Mouse (Mus musculus): ENCODE results near the gene Kcnq4. TPM values are rescaled to one million over a fixed set of nuclear protein-coding genes. Genes with fewer than 3 reads are reported as not detected.

Kcnq4 gene
- polyA plus RNA-seq, 1 experiment from 2014 or later = 6.2 TPM

GRCm38 (mm10) chr4:120673606-120674005, 74.8 kb downstream of the Kcnq4 start:
- Histone ChIP-seq H3K36me3 (no peaks in the 10 kb centered on the region), H3K4me3 (replicated peaks) (no peak overlapping the region), H3K9ac (replicated peaks) (no peak overlapping the region), H3K4me1 (replicated peaks) (no peaks in the 10 kb centered on the region), H3K9me3 (no peaks in the 10 kb centered on the region), H3K27me3 (peaks cover 33% of the 10 kb centered on the region), H3K4me2 (no peak overlapping the region), H3K27ac (no peak overlapping the region)
- no peak for ATAC-seq (ENCODE audit: insufficient number of reproducible peaks, insufficient read depth, low FRiP score, low TSS enrichment, low read depth)
- 86% methylated on average over 3 of the region's 3 CpGs for WGBS

GRCm38 (mm10) chr4:120671046-120671445, 77.4 kb downstream of the Kcnq4 start:
- Histone ChIP-seq H3K36me3 (no peaks in the 10 kb centered on the region), H3K9ac (replicated peaks) (no peak overlapping the region), H3K4me3 (replicated peaks) (no peak overlapping the region), H3K27ac (no peak overlapping the region), H3K4me1 (replicated peaks) (peaks cover 16% of the 10 kb centered on the region), H3K4me2 (no peak overlapping the region), H3K9me3 (no peaks in the 10 kb centered on the region), H3K27me3 (peaks cover 59% of the 10 kb centered on the region)
- no peak for ATAC-seq (ENCODE audit: insufficient number of reproducible peaks, insufficient read depth, low FRiP score, low TSS enrichment, low read depth)
- 64% methylated on average over 12 of the region's 12 CpGs for WGBS

GRCm38 (mm10) chr4:120669585-120669984, 78.8 kb downstream of the Kcnq4 start:
- Histone ChIP-seq H3K36me3 (no peaks in the 10 kb centered on the region), H3K27ac (no peak overlapping the region), H3K9ac (replicated peaks) (no peak overlapping the region), H3K4me1 (replicated peaks) (peaks cover 16% of the 10 kb centered on the region), H3K9me3 (no peaks in the 10 kb centered on the region), H3K4me3 (replicated peaks) (no peak overlapping the region), H3K4me2 (no peak overlapping the region), H3K27me3 (peaks cover 70% of the 10 kb centered on the region)
- no peak for ATAC-seq (ENCODE audit: insufficient number of reproducible peaks, insufficient read depth, low FRiP score, low TSS enrichment, low read depth)
- WGBS = 68% methylated on average over 5 of the region's 5 CpGs

- no peak overlapping the region for H3K4me2 ChIP-seq
- no peaks in the 10 kb centered on the region for H3K9me3 ChIP-seq
- peaks cover 16% of the 10 kb centered on the region for H3K4me1 ChIP-seq (replicated peaks)
- no peak overlapping the region for H3K9ac ChIP-seq (replicated peaks)
- H3K4me3 ChIP-seq (replicated peaks) = no peak overlapping the region
- no peak for ATAC-seq (ENCODE audit: insufficient number of reproducible peaks, insufficient read depth, low FRiP score, low TSS enrichment, low read depth)
- H3K27me3 ChIP-seq = peaks cover 70% of the 10 kb centered on the region
- 89% methylated on average over 4 of the region's 4 CpGs for WGBS
- no peak overlapping the region for H3K27ac ChIP-seq
- no peaks in the 10 kb centered on the region for H3K36me3 ChIP-seq
Measured at GRCm38 (mm10) chr4:120668551-120668950, 79.9 kb downstream of the Kcnq4 start.

- Histone ChIP-seq H3K27me3 (peaks cover 70% of the 10 kb centered on the region), H3K27ac (no peak overlapping the region), H3K9me3 (no peaks in the 10 kb centered on the region), H3K4me3 (replicated peaks) (peak overlapping the region; percentile 60), H3K9ac (replicated peaks) (peak overlapping the region; percentile 57), H3K4me1 (replicated peaks) (peaks cover 16% of the 10 kb centered on the region), H3K4me2 (peak overlapping the region; percentile 100), H3K36me3 (no peaks in the 10 kb centered on the region)
- 12% methylated on average over 10 of the region's 10 CpGs for WGBS
- ATAC-seq (ENCODE audit: insufficient number of reproducible peaks, insufficient read depth, low FRiP score, low TSS enrichment, low read depth) = no peak
Measured at GRCm38 (mm10) chr4:120667555-120667954, 80.9 kb downstream of the Kcnq4 start.

GRCm38 (mm10) chr4:120667045-120667501, 81.3 kb downstream of the Kcnq4 start:
- H3K9me3 ChIP-seq = no peaks in the 10 kb centered on the region
- H3K27ac ChIP-seq = no peak overlapping the region
- peak overlapping the region; percentile 100 for H3K4me2 ChIP-seq
- no peaks in the 10 kb centered on the region for H3K36me3 ChIP-seq
- peaks cover 16% of the 10 kb centered on the region for H3K4me1 ChIP-seq (replicated peaks)
- ATAC-seq (ENCODE audit: insufficient number of reproducible peaks, insufficient read depth, low FRiP score, low TSS enrichment, low read depth) = peak; percentile 43
- H3K4me3 ChIP-seq (replicated peaks) = peak overlapping the region; percentile 60
- peaks cover 67% of the 10 kb centered on the region for H3K27me3 ChIP-seq
- peak overlapping the region; percentile 57 for H3K9ac ChIP-seq (replicated peaks)
- under 1% methylated on average over 50 of the region's 50 CpGs for WGBS

- Histone ChIP-seq H3K27me3 (peaks cover 63% of the 10 kb centered on the region), H3K9me3 (no peaks in the 10 kb centered on the region), H3K27ac (no peak within 1 kb of the TSS), H3K36me3 (no peaks in the 10 kb centered on the region), H3K9ac (replicated peaks) (peak within 1 kb of the TSS; percentile 57), H3K4me2 (peak within 1 kb of the TSS; percentile 100), H3K4me3 (replicated peaks) (peak within 1 kb of the TSS; percentile 60), H3K4me1 (replicated peaks) (peaks cover 16% of the 10 kb centered on the region)
- under 1% methylated on average over 46 of the region's 50 CpGs for WGBS
- peak; percentile 85 for ATAC-seq (ENCODE audit: insufficient number of reproducible peaks, insufficient read depth, low FRiP score, low TSS enrichment, low read depth)
Measured at GRCm38 (mm10) chr4:120666358-120667024, 81.9 kb downstream of the Kcnq4 start, which contains the start of gene Cited4. Gene Cited4, plus strand, starts transcription at chr4:120666572.

GRCm38 (mm10) chr4:120665782-120666181, 82.6 kb downstream of the Kcnq4 start:
- H3K27ac ChIP-seq = no peak overlapping the region
- no peak overlapping the region; the same call in 1 of the 2 replicates for H3K4me2 ChIP-seq
- peaks cover 56% of the 10 kb centered on the region for H3K27me3 ChIP-seq

GRCm38 (mm10) chr4:120665144-120665700, 83.2 kb downstream of the Kcnq4 start:
- no peak overlapping the region for H3K27ac ChIP-seq

More at GRCm38 (mm10) chr4:120665782-120666181, 82.6 kb downstream of the Kcnq4 start:
- no peak overlapping the region for H3K4me3 ChIP-seq (replicated peaks)
- H3K36me3 ChIP-seq = no peaks in the 10 kb centered on the region
- WGBS = 29% methylated on average over 7 of the region's 7 CpGs
- ATAC-seq (ENCODE audit: insufficient number of reproducible peaks, insufficient read depth, low FRiP score, low TSS enrichment, low read depth) = no peak
- no peaks in the 10 kb centered on the region for H3K9me3 ChIP-seq
- H3K9ac ChIP-seq (replicated peaks) = no peak overlapping the region
- peaks cover 16% of the 10 kb centered on the region for H3K4me1 ChIP-seq (replicated peaks)

GRCm38 (mm10) chr4:120664601-120665000, 83.8 kb downstream of the Kcnq4 start:
- 76% methylated on average over 2 of the region's 2 CpGs for WGBS
- peaks cover 50% of the 10 kb centered on the region for H3K27me3 ChIP-seq
- no peak overlapping the region for H3K4me2 ChIP-seq
- H3K4me3 ChIP-seq (replicated peaks) = no peak overlapping the region
- no peaks in the 10 kb centered on the region for H3K9me3 ChIP-seq
- H3K27ac ChIP-seq = no peak overlapping the region
- H3K36me3 ChIP-seq = no peaks in the 10 kb centered on the region
- no peak overlapping the region for H3K9ac ChIP-seq (replicated peaks)
- ATAC-seq (ENCODE audit: insufficient number of reproducible peaks, insufficient read depth, low FRiP score, low TSS enrichment, low read depth) = no peak
- H3K4me1 ChIP-seq (replicated peaks) = peaks cover 16% of the 10 kb centered on the region

More at GRCm38 (mm10) chr4:120665144-120665700, 83.2 kb downstream of the Kcnq4 start:
- Histone ChIP-seq H3K36me3 (no peaks in the 10 kb centered on the region), H3K27me3 (peaks cover 51% of the 10 kb centered on the region), H3K4me3 (replicated peaks) (no peak overlapping the region), H3K4me2 (no peak overlapping the region), H3K9ac (replicated peaks) (no peak overlapping the region), H3K4me1 (replicated peaks) (peaks cover 16% of the 10 kb centered on the region), H3K9me3 (no peaks in the 10 kb centered on the region)
- ATAC-seq (ENCODE audit: insufficient number of reproducible peaks, insufficient read depth, low FRiP score, low TSS enrichment, low read depth) = no peak
- 27% methylated on average over 4 of the region's 4 CpGs for WGBS

GRCm38 (mm10) chr4:120660485-120660884, 87.9 kb downstream of the Kcnq4 start:
- H3K27me3 ChIP-seq = peaks cover 13% of the 10 kb centered on the region
- no peak overlapping the region for H3K27ac ChIP-seq
- H3K4me3 ChIP-seq (replicated peaks) = no peak overlapping the region
- no peak overlapping the region for H3K4me2 ChIP-seq
- H3K36me3 ChIP-seq = no peaks in the 10 kb centered on the region
- H3K9me3 ChIP-seq = no peaks in the 10 kb centered on the region
- H3K4me1 ChIP-seq (replicated peaks) = no peaks in the 10 kb centered on the region
- ATAC-seq (ENCODE audit: insufficient number of reproducible peaks, insufficient read depth, low FRiP score, low TSS enrichment, low read depth) = no peak
- no peak overlapping the region for H3K9ac ChIP-seq (replicated peaks)
- 83% methylated on average over 4 of the region's 4 CpGs for WGBS

Data from limb, embryonic 12.5 days (tissue).